Mouse (Mus musculus): ENCODE data around the gene Dcp1b.
A peak's percentile ranks its signal among the peaks of the same experiment; 100 is the strongest.
"Not testable (repeated sequence)": the region's sequence is repeated elsewhere in the genome, so short reads cannot be mapped to it uniquely, and the experiment has no call there.

Gene Dcp1b

DNA sequence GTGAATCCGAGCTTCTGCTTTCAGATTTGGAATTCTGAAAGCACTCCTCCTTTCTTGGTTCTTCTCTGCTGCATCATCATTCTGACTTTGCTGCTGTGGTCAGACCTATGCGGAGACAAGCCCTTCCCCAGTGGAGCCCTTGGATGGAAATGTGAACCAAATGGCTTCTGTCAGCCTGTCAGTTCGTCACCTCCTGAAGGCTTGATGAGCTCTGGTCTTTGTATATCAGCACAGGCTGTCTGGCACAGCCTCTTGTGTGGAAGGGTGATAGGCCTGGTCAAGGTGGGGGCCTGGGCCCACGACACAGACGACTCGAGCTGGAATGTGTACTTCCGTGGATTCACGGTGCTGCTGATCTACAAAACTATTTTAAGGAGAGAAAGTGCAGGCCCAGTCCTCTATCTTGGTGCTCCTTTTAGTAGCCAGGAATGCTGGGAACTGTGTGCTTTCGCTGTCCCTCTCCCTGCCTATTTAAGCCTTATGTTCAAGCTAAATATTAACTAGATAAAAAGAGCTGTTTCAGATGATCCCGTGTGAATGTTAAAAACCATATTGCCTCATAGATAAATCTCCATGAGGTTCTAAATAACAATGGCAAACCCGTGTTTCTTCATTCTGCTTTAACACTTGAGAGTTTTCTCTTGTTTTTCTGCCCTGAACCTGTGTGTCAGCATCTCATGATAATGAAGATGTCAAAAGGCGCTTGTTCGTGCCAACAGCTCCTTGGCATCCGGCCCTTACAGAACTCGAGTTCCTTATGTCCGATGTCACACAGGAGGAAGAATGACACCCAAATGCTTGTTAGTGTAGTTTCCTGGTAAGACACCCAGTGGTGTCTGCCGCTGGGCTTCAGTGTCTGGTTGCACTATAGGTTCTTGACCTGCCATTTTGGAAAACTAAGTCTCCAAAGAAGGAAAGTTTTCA is 21.6 kb downstream of the Dcp1b start, which contains the start of gene Cacna1c:
TSS of gene Cacna1c (minus strand) at position 37 of the 924 bp plus-strand sequence.
- DNase-seq (ENCODE audit: low read depth): no peak

DNA sequence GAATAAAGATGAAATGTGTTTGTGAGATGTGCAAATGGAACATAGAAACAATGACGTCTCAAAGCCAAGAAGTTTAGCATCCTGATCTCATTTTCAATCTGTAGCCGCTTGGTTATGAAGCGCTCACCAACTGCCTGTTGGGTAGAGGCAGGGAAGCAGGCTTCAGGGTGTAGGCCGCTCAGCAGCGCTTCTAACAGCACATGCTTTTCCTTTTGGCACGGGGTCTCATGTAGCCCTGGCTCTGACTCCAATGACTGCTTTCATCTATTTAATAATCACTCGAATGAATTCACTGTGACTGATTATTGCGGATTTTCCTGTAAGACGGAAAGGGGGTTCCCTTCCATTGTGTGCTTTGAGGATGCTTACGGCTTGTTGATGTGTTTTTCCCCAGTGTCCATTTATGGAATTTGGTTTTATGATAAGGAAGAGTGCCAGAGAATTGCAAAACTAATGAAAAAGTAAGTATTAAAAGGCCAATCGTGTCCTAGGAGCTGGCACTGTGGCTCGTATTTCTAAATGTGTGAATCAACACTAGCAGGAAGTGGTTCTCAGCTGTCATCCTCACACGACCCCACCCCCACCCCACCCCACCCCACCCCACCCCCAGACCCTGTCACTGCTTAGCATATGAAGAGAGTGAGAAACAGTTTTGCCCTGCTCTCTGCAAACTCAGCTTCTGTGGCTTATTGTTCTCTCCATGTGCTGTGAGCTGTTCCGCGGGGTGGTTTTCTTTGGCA is 23.7 kb downstream of the Dcp1b start:
- peak; percentile 25 for DNase-seq (ENCODE audit: low read depth)

DNA sequence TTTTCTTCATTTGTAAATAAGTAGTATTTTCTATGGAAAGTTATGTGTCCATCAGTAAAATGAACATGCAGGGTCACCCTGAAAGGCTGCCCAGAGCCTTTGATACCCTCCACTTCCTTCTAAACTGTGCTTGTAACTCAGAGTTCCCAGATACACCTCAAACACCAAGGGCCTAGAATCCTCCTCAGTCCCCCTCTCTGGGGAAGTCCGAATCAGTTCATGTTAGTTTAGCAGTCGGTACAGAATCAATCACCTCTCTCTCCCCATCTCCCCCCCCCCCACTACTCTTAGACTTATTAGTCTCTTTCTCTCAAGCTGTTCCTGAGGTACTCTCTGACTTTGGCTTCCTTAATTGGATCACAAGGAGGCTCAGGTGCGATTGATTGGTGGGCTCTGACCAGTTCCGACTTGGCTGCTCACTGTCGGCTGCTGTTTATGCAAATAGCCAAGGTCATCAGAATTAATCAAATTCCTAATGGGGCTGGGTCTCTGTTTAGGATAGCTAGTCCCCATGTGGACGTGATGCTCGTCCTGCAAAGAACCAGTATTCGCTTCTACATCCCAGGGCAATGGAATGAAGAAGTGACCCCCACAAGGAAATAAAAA is 24.3 kb downstream of the Dcp1b start:
- DNase-seq (ENCODE audit: low read depth): no peak

DNA sequence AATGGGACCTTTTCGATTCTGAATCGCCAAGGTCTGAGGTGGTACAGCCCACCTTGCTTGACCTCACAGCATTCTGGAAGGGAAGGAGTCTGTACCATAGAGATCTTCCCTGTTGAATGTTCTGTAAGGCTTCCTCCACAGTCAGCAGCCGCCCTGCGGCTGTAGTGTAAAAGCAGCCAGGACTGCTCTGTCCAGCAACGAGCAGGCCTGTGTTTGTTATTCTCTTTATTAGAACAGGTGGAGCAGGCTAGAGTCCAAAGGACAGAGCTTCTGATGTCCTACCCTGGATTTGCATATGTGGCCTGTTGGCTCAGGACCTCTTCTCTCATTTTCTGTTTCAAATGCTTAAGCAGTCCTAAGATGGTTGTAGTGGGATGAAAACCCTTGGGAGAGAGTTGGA is 25.3 kb downstream of the Dcp1b start:
- no peak for DNase-seq (ENCODE audit: low read depth)

DNA sequence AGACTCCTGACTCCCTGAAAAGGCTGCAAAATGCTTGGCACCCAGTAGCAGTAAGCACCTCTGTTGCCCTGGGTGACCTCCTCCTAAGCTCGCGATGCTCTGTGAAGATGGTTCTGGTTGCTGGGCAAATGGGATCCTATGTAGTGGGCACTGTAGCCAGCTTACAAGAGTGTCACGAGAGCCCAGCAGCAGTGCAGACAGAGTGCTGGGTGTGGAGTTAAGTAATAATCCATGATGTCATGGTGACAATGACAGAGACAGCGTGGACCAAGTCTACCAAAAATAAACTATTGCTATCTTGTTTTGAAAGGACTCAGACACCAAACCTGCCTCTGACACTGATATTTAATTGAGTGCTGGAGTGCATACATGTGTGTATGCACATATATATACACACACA is 26.5 kb downstream of the Dcp1b start:
- no peak for DNase-seq (ENCODE audit: low read depth)

DNA sequence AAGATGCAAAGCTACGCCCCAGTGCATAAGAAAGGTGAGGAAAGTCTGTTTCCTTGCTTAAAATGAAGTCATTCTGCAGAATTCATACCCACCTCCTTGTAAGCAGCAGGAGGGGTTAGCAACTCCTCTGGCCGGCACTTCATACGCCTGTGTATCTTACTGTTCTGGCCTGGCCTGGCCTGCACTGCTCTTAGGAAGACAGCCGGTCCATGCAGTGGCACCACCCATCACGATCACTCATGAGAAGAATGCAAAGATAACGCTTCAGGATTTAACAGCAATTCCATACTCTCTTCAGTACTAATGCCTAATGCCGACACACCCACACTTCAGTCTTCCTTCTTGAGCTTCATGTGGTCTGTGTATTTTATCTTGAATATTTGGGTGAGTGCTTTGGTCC is 29.2 kb downstream of the Dcp1b start:
- no peak for DNase-seq (ENCODE audit: low read depth)

DNA sequence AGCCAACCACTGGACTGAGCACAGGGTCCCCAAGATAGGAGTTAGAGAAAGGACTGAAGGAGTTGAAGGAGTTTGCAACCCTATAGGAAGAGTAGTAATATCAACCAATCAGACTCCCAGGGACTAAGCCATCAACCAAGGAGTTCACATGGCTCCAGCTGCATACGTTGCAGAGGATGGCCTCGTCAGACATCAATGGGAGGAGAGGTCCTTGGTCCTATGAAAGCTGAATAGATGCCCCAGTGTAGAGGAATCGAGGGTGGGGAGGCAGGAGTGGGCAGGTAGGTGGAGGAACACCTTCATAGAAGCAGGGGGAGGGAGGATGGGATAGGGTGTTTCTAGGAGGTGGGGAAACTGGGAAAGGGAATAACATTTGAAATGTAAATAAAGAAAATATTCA is 29.9 kb downstream of the Dcp1b start:
- no peak for DNase-seq (ENCODE audit: low read depth)

DNA sequence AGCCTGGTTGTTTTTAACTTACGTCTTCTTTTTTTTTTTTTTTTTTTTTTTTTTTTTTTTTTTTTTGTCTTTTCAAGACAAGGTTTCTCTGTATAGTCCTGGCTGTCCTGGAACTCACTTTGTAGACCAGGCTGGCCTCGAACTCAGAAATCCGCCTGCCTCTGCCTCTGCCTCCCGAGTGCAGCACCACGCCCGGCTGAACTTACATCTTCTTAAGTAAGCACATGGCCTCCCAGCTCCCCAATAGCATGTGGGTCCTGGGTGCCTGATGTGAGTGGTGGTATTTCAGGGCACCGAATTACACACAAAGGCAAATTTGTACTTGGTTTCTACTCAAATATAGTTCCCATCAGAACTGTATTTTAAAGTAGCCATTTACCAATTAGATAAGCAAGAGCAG is 31.0 kb downstream of the Dcp1b start:
- DNase-seq (ENCODE audit: low read depth): not testable (repeated sequence)

DNA sequence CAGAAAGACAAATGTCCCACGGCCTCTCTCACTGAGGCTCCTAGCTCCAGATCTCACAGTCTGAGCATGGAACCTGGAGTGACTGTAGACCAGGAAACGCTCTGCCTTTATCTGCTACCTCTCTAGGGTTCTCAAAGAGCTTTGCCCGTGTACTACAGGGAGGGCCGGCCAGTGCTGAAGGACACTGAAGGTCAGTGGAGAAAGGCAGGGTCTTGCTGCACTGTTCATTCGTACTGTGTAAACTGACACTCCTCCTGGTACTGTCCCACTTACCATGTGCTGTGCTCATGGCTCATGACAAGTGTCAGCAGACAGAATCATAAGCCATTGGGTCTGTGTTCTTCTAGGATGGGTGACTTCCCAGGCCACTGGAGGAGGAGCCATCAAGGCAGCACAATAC is 38.3 kb downstream of the Dcp1b start:
- no peak for DNase-seq (ENCODE audit: low read depth)

DNA sequence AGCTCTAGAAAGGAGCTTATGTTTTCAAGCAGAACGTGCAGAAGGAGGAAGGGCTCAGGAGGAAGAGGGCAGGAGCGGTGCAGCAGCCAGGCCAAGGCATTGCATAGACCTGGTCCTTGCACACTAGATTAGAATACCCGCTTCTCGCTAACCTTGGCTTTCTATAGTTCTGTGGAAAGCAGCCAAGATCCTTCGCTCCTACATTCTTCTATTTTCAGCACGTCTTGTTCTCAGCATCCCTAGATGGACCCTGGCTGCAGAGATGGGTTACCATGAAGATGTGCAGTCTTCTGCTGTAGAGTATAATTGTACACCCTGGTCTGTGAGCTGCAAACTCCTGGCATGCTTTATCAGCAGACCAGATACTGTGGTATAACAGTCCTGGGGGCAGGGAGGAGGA is 39.1 kb downstream of the Dcp1b start:
- DNase-seq (ENCODE audit: low read depth): no peak

DNA sequence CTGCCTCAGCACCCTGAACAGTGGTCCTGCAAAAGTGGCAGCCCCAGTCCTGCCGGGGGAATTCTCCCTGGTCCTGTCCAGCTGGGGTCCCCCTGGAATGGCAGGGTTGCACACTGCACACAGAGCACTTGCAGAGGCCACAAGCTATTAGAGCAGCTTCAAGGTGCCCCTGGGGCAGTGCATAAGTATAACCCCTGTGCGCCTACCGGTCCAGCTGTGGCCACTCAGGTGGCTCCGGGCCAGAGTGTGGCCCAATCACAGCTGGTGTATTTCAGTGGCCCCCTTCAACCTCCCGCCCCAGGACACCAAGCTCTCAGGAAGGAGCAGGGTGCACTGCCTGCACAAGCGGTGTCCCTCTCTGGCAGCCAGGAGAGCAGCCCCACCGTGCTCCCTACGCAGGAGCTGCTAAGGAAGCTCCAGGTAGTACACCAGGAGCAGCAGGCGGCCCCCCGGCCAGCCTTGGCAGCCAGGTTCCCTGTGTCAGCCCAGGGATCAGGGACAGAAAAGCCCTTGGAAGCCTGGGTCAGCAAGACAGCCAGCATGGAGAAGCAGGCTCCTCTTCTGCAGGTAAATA is 40.1 kb downstream of the Dcp1b start:
- DNase-seq (ENCODE audit: low read depth): no peak

DNA sequence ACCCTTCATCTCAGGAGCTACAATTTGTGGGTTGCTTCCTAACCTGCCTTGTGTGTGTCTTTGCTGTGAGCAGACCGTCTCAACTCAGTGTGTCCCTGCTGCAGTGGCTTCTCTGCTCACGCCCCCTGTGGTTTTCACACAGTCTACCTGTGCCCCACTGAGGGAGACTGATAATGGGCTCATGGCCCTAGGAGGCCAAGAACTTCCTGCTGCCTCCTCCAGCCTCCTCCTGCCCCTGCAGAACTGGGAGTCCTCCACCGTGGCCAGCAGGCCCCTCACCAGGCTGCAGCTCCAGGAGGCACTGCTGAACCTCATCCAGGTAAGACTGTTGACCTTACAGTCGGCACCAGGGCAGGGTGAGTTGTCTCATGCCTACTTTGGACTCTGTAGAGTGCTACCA is 42.6 kb downstream of the Dcp1b start:
- no peak for DNase-seq (ENCODE audit: low read depth)

DNA sequence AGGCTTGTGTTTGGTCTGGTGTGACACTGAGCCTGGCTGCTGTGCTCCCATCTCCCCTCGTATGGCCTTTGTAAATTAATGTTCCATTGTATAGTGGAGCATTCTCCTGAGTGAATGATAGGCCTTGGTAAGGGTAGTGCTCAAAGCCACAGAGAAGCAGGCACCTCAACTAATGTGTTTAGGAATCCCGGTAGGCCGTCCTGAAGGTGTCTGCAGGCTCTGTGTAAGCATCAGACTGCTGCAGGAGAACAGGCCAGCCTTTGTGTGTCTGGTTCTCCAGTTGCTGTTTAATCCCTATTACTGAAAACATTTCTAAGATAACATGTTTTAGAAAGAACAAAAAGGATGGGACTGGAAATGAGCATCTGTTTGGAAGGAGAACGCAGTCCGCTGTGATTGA is 43.5 kb downstream of the Dcp1b start:
- no peak for DNase-seq (ENCODE audit: low read depth)

DNA sequence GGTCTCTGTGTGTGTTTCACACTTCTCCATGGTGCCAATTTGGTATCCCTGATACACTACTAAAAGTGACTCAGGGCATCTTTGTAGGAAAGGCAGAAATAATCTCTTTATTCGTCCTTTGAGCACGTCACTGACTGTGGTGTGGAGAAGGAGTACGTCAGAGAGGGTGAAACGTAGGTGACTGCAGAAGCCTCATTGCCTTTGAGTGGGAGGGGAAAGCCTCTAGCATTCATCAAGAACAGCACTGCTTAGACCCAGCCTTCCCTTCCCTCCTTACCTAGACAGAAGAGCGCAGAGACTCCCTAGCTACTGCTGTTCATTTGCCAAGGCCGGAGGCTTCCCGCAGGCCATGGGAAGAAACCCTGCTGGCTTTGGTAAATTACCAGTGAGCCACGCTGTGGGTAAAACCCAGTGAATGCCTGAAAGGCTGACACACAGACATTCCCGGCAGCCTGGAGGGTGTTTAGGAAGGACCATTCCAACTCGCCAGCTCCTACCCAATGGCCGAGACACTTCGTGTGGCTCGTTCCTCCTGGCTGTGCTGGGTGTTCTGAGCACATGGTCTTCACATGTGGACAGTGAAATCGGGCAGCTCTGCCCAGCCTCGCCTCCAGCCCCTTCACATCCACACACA is 44.3 kb downstream of the Dcp1b start:
- no peak for DNase-seq (ENCODE audit: low read depth)

DNA sequence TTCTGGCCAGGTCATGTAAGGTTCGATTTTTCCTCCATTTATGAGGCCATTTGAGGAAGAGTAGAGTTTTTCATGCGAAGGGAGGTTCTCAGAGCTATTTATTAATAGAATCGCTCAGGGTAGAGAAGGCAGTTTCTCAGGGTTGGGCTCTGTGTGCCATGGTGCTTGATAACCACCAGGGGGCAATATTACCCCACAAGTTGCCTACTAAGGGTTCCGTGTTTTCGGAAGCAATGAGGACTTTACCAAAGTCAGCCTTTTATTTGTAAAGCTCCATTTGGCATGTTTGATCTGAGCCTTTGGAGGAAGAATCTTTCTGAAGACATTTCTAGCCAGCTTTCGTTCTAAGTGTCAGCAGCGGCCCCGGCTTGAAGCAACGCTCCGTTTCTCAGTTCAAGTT is 45.2 kb downstream of the Dcp1b start:
- DNase-seq (ENCODE audit: low read depth): peak; percentile 78

DNA sequence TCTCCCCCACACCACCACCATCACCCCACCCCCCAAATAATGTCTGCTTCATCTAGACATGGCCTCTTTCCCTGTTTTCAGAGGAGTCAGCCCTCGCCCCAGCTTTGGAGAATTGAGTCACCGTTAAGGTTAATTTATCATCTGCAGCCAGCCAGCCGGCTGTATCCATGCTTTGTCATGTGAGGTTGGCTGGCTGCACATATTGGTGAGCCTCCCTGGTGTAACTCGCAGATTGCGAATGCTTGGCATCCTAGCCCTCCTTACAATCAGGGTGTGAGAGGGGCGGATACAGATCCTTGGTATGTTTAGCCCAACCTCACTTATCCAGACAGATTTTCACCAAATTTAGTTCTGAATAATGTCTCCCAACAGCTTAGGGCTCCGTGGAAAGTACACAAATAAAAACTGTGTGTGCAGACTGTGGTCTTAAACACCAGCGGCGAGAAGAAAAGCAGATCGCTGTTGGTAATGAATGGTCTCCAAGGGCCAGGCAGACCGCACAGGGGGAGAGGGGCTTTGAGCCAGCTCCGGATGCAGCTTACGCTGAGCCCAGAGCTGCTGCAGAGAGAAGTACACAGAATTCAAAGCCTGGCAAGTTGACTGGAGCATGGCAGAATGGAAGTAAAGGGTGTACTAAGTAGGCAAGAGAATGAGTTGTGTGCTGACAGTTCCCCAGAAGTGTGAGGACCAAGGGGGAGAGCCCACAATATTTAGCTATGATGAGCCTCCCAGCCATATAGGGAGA is 49.6 kb downstream of the Dcp1b start:
- DNase-seq (ENCODE audit: low read depth): no peak

DNA sequence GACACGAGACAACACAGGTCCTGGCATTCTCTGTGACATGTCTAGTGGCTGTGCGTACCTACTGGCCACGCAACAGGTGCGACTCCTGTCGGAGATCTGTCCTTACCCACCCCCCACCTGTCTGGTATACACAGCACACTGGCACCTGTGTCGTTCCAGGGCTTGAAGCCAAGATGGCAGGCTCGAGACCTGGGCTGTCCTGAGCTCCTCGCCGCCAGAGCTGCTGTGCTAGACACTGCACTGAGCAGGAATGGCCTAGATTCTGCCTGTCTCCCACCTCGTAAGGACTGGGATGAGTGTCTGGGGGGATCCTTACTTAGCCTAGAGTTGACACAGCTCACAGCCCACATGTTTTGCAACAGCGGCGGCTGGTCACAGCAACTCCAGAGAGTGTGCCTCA is 50.2 kb downstream of the Dcp1b start:
- DNase-seq (ENCODE audit: low read depth): no peak

DNA sequence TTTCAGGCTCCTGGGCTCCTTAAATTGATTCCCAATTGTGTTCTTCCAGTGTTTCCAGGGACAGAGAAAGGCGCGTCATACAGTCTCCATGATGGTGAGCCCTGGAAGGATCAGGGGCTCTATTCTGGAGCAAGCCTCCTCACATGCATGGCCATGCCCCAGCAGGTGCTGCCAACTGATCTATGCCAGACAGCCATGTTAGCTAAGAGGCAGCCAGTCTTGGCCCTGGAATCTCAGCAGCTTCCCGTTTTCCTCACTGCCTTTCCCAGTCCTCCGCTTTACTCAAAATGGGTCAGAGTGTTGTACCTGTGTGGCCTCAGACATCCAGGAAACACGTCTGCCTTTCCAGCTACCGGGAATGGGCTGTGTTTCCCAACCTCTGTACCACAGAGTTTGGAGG is 50.7 kb downstream of the Dcp1b start:
- DNase-seq (ENCODE audit: low read depth): no peak

DNA sequence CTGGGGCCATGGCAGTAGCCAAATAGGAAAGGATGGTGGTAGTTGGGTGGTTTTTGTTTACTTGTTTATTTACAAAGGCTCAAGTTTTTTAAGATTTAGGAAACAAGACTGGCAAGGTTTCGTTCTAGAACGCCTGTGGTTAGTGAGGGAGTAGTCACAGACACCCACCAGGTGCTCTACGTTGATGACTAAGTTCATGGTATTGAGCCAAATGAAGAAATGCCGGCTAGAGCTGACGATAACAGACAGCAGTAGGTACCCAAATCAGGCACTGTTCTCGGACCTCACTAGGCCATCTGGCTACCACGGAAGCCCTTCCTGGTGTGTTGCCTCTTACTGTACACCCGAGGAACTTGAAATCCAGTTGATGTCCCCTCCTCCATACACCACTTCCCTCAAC is 51.9 kb downstream of the Dcp1b start:
- DNase-seq (ENCODE audit: low read depth): no peak

DNA sequence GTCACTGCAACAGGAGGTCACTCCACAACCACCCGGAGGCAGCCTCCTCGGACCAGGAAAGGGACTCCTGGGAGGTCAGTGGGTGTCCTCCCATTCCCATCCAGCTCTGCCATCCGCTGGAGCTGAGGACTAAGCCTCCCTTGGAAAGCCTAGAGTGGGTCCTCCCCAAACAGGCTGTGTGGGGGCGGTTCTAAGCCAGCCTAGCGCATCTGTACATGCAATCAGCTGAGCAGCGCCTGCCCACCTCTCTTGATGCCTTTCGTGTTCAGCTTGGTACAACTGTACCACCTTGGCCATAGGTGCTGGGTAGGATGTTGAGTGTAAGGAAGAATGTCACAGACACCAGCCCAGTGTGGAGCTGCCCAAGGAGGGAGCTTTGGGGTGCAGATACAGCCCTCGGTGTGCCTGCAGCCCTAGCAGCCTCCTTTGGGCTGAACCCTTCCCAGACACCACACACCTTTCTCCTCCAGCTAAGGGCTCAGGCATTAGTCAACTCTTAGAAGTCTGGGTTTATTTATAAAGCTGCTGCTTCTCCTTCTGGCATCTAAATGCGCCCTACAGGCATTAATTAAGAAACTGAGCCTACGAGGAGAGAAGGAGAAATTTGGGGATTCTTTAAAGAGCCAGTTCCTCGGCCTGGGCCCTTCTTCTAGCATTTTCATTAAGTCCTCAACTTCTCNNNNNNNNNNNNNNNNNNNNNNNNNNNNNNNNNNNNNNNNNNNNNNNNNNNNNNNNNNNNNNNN is 54.0 kb downstream of the Dcp1b start:
- no peak for DNase-seq (ENCODE audit: low read depth)

DNA sequence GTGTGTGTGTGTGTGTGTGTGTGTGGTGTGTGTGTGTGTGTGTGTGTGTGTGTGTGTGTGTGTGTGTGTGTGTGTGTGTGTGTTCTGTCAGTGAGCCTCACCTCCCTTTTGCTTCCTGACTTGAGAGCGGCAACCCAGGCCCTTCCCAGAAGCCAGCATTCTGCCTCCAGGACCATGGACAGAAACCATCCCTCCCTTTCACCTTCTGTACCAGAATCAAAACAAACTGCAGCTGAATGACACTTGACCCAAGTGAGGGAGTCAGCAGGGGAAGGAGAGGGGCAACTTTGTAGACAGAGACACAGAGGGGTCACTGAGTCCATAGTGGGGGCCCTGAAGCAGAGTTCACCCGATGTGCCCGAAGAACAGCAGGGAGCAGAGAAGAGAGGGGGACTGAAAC is 58.0 kb downstream of the Dcp1b start:
- no peak for DNase-seq (ENCODE audit: low read depth)

Measured in naive thymus-derived CD4-positive, alpha-beta T cell, adult 2 months (primary cell).